Mouse (Mus musculus) bone marrow macrophage, adult 2 months (primary cell): ENCODE results near the gene Mmrn2. TPM values are rescaled to one million over a fixed set of nuclear protein-coding genes. Genes with fewer than 3 reads are reported as not detected.
"Not testable (repeated sequence)": the region's sequence is repeated elsewhere in the genome, so short reads cannot be mapped to it uniquely, and the experiment has no call there.

Source experiments
- H3K27ac ChIP-seq: 2 replicates; pipeline ENCODE4 v1.5.1; 2012; ENCODE audit warnings: low read depth, low read length; ENCODE audit not compliant: insufficient read depth
- H3K4me1 ChIP-seq: 2 replicates; pipeline ENCODE4 v1.6.1; 2012; ENCODE audit warnings: low read length; ENCODE audit not compliant: control insufficient read depth, insufficient read depth
- H3K4me3 ChIP-seq: 2 replicates; pipeline ENCODE4 v1.5.1; 2012; ENCODE audit warnings: mild to moderate bottlenecking, low read length, moderate library complexity; ENCODE audit not compliant: insufficient read depth
- CTCF ChIP-seq: IDR thresholded peaks from 2 replicates; pipeline ENCODE4 v1.5.1; 2012; ENCODE audit warnings: low read depth, mild to moderate bottlenecking, low read length, moderate library complexity
- POLR2A ChIP-seq: IDR thresholded peaks from 2 replicates; pipeline ENCODE4 v1.6.1; 2012; ENCODE audit warnings: mild to moderate bottlenecking, low read depth, low read length, borderline replicate concordance
- polyA plus RNA-seq: library from polyadenylated mRNA; stranded (reverse); fragments of >200 nt; gene quantifications from 2 replicates; pipeline ENCODE4 v1.2.4, GENCODE M21; 2012; ENCODE audit not compliant: missing spikeins, insufficient read depth, insufficient read length

Gene Mmrn2
- polyA plus RNA-seq, 1 experiment: not detected

DNA sequence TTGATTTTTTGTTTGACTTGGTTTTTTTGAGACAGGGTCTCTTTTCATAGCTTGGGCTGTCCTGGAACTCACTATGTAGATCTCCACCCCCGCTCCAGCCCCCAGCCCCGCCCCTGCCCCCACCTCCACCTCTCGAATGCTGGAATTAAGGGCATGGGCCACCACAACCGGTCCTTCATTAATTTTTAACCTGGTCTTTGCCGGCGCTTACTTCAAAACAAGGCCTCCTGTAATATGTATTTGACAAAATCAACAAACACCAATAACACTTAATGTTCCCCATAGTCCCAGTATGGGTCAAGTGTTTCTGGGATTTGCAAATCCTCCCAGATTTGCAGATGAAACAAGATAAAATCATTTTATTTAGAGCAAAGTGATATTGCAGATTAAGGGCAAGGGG, 15.0 kb upstream of the Mmrn2 start:
- Histone ChIP-seq H3K27ac (no peak overlapping the region), H3K4me1 (peaks cover 7% of the 10 kb centered on the region), H3K4me3 (no peak overlapping the region)
- no peak for TF ChIP-seq CTCF
- TF ChIP-seq POLR2A: no peak

DNA sequence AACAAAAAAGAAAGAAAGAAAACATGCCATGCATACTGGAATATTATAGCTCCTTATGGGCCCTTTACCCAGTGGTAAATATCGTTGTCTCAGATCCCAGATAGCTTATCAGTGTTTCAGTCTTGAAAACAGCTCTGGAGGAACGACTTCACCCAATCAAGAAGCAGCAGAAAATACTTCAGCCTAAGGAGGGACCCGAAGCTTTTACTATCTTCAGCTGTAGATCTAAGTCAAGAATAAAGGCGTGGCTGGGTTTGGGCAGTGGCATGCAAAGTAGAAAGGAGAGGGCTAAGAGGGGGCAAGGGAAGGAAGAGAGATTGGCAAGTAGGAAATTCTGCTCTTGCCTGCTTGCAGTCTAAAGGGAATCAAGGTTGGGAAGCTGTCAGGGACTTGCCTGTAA, 13.1 kb upstream of the Mmrn2 start:
- Histone ChIP-seq H3K27ac (no peak overlapping the region), H3K4me1 (peaks cover 7% of the 10 kb centered on the region), H3K4me3 (no peak overlapping the region)
- TF ChIP-seq POLR2A (no peak), CTCF (no peak)

DNA sequence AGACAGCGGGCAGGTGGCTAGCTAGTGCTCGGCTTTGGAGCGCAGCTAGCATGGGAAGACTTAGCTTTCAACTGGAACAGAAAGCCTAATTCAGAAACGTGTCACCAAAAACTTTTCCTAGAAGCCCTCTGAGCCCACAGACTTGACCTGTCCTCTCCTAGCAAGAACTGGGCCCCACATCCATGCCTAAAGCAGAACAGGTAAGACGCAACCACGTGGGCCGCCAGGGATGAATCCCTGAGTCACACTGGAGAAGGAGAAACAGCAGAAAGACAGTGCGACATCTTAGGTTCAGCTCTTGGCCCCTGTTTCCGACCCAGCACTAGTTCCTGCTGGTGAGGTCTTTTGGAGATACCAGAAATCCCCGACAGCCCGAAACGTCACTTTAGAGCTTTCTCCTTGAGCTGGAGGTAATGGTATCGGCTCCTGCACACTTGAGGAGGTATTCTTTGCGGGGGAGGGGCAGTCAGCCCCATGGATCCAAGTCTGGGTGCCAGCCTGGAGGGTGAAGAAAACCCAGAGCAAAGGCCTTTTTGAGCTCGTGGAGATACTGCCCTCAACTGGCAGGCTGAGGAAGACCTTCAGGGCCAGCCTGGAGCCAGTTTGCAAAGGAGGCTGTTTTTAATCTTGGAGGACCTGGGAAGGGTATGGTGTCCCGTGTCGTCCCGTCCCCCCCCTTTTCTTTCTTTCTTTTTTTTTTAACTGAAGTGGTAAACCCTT, 12.4 kb upstream of the Mmrn2 start:
- H3K27ac ChIP-seq: peak overlapping the region; percentile 14
- TF ChIP-seq CTCF (peak; percentile 73), POLR2A (no peak)
- peak overlapping the region; percentile 55 for H3K4me3 ChIP-seq
- H3K4me1 ChIP-seq: peaks cover 7% of the 10 kb centered on the region

DNA sequence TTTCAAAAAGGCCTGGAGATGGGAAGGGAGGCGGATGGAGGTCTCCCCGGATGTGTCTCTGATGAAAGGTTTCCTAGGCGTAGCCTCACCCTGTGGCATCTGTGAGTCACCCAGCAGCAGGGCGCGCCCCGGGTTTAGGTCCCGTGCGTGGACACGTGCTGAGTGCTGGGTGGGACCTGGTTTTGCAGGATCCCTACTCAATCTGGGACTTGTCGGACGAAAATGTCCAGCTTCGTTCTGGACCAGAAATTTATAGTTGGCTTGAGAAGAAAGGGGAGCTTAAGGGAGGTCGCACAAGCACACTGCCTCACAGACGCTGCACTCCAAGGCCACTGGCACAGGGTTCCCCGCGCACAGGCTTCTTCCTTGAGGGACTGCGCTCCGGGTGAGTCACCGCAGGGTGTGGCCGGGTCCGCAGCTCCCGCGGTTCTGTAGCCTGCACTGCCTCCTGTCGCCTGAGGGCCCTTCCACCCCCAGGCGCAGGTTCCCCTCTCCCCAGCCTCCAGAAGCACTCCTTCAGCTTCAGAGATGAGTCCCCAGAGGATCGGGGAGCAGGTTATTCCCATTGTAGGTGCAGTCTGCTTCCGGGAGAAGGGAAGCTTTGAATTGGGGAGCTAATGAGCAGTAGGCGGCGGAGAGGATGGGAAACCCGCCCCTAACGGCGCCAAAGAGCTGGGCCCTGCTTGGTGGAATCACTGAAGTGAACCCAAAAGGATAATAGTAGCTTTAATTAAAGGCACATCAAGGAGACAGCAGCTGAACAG, 11.6 kb upstream of the Mmrn2 start:
- TF ChIP-seq CTCF: peak; percentile 39; the same call in 1 of the 2 replicates
- no peak for TF ChIP-seq POLR2A
- peak overlapping the region; percentile 55 for H3K4me3 ChIP-seq
- H3K4me1 ChIP-seq: peaks cover 7% of the 10 kb centered on the region
- peak overlapping the region; percentile 72 for H3K27ac ChIP-seq

DNA sequence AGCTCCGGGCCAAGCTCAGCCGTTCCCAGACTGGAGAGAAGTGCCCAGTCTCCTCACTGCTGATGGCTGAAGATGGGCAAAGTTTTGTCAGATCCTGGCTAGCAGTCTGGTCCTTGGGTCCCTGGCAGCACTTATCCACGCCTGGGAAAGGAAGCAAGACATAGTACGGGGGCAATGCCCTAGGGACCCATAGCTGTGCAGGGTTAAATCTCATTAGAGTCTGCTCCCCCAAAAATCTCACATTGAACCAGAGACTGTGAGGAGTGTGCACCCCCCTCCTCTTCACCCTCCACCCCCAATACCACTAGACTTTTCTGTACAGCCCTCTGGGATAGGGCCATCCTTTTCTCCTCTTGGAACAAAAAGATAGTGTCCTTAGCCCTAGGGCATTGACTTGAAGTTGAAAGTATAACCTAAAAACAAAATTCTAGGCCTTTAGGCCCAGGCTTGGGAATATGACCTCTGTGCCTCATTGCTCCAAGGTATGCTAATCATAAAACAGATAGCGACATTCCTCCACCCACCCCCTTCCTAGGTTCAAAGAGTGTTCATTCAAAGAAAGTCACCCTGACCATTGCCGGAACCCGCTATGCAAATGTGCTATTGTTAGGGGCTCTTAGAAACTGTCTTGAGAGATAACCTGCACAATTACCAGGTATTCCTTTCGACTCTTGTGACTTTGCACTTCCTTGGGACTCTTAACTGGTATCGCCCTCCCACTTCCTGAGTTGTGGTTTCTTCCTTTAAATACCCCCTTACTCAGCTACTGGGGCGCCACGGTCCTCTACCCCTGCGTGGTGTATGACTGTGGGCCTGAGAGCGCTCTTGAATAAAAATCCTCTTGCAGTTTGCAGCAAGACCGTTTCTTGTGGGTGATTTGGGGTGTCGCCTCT, 10.8 kb upstream of the Mmrn2 start:
- H3K27ac ChIP-seq, H3K4me3 ChIP-seq, H3K4me1 ChIP-seq: not testable (repeated sequence)

DNA sequence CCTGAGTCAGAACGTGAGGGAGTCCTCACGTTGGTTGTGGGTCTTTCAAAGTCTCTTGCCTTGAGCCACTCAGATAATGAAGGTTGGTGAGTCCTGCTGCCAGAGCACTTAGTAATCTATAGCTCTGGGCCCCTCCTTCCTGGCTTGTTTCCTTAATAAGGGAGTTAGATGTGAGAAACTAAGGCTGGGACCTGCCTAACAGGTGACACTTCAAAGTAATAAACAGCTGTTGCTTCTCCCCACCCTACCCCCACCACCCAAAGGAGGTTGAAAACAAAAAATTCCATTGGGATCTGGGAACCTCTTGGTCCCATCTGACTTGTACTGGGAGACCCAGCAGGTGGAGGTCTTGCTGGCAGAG, 10.1 kb upstream of the Mmrn2 start:
- H3K27ac ChIP-seq: no peak overlapping the region
- TF ChIP-seq POLR2A (no peak), CTCF (no peak)
- H3K4me1 ChIP-seq: peaks cover 7% of the 10 kb centered on the region
- no peak overlapping the region for H3K4me3 ChIP-seq

DNA sequence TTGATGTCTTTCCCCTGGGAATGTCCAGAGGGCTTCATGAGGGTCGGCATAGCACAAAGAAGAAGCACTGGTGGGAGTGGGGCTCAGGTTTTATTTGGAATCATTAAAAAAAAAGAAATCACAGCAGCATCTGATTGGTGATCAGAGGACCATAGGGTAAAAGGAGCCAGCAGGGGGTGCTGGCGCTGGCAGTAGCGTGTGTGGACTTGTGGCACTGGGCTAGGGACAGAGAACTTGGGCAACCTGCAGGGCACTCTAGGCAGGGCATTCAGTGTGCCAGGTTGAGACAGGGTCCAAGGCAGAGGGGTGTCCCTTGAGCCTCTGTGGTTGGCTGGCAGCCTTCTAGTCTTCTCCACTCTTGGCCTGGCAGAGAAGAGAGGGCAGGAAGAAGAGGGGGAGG, 5.1 kb upstream of the Mmrn2 start:
- Histone ChIP-seq H3K27ac (no peak overlapping the region), H3K4me1 (no peaks in the 10 kb centered on the region), H3K4me3 (no peak overlapping the region)
- TF ChIP-seq CTCF (no peak), POLR2A (no peak)

DNA sequence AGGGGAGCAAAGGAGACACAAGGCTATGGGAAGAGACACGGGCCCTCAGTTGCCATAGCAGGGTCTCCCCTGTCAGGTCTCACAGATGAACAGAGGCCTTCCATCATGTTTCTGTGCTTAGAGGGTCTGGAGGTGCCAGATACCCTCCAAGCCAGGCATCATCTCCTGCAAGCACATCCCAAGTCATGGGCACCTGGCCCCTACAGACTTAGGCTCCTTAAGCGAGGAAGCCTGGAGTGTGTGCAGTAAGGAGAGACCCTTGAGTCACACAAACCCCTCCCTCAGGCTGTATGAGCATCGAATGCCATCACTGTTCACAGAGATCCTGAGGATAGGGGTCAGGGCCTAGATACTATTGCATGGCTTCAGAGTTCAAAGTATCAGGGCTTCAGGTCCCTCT, 4.3 kb upstream of the Mmrn2 start:
- TF ChIP-seq POLR2A (no peak), CTCF (no peak)
- Histone ChIP-seq H3K27ac (no peak overlapping the region), H3K4me3 (no peak overlapping the region), H3K4me1 (no peaks in the 10 kb centered on the region)

DNA sequence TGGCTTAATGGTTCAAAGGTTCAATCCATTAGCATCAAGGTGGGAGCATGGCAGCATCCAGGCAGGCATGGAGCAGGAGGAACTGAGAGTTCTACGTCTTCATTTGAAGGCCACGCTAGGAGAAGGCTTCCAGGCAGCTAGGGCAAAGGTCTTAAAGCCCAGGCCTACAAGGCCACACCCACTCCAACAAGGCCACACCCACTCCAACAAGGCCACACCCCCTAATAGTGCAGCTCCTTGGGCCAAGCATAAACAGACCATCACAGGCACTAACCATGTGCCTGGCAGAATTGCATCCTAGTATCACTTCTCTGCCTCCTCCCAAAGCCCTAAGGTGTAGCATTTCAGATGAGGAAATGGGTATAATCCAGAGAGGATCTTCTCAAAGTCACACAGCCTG, 3.5 kb upstream of the Mmrn2 start:
- TF ChIP-seq CTCF (no peak), POLR2A (no peak)
- Histone ChIP-seq H3K27ac (no peak overlapping the region), H3K4me3 (no peak overlapping the region), H3K4me1 (no peaks in the 10 kb centered on the region)

DNA sequence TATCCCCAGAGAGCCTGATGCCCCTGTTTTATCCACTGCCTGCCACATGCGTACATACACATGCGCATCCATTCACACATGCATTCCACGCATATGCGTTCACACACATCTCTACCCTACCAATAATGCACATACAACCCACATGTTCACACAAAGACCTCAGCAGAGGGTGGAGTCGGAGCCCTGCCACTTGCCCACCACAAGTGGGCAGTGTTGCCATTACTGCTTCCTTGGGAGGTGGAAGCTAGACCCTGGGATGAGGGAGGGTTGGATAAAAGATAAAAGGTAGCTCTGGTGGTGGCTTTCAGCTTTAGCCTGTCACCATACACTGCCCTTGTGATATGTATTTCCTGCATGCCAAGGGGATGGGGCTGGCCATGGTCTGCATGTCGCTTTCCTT, 2.6 kb upstream of the Mmrn2 start:
- Histone ChIP-seq H3K27ac (no peak overlapping the region), H3K4me3 (no peak overlapping the region), H3K4me1 (no peaks in the 10 kb centered on the region)
- TF ChIP-seq CTCF: peak; percentile 34; the same call in 1 of the 2 replicates
- no peak for TF ChIP-seq POLR2A
